ENCODE assay signal across 24 mouse cellular contexts in the genomic region with DNA sequence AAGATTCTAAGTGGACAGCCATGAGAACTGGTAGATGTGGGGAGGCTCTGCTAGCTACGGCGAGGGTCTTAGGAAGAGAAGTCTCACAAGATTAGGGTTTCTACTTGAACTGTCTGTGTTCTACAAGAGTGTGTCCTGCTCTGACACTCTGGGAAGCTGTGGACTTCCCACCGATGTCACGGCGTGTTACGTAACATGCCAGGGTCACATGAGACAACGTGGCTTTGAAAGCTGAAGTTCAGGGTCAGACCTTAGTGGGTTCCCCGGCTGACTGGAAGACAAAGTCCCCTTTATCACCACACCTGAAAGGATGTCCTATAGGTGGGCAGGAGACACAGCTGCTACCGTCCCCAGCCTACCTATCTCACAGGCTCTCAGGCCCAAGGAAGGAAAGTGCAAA. TPM values are rescaled to one million over a fixed set of nuclear protein-coding genes. Genes with fewer than 3 reads are reported as not detected.
"Had no signal": no experiment of that assay in that cellular context is flagged by ENCODE, and none has a peak within 500 bp of the region (broad histone marks: within the 10 kb centered on the region; RNA-seq: fewer than 3 reads in every experiment).

No protein-coding gene starts in this region.

- H3K9me3 ChIP-seq: kidney, embryonic 15.5 days; limb, embryonic 12.5 days; limb, embryonic 15.5 days; liver, embryonic 13.5 days; midbrain, embryonic 12.5 days; neural tube, embryonic 12.5 days; neural tube, embryonic 15.5 days had no signal

- H3K27me3 ChIP-seq: limb, embryonic 12.5 days; limb, embryonic 15.5 days; liver, embryonic 13.5 days; neural tube, embryonic 12.5 days had no signal

- H3K27ac ChIP-seq: kidney, embryonic 15.5 days; limb, embryonic 12.5 days; limb, embryonic 15.5 days; liver, embryonic 13.5 days; macrophage; midbrain, embryonic 12.5 days; neural tube, embryonic 12.5 days; neural tube, embryonic 15.5 days; stomach, postnatal 0 days had no signal

- H3K4me3 ChIP-seq: kidney, embryonic 15.5 days; limb, embryonic 12.5 days; limb, embryonic 15.5 days; liver, embryonic 13.5 days; midbrain, embryonic 12.5 days; neural tube, embryonic 12.5 days; neural tube, embryonic 15.5 days had no signal

- H3K9ac ChIP-seq: kidney, embryonic 15.5 days; limb, embryonic 12.5 days; limb, embryonic 15.5 days; liver, embryonic 13.5 days; midbrain, embryonic 12.5 days; neural tube, embryonic 12.5 days; neural tube, embryonic 15.5 days had no signal

- H3K4me1 ChIP-seq: kidney, embryonic 15.5 days; limb, embryonic 15.5 days; liver, embryonic 13.5 days; neural tube, embryonic 12.5 days; neural tube, embryonic 15.5 days had no signal

- DNase-seq: kidney, adult 8-10 months; kidney, postnatal 10 days; kidney, postnatal 36 days; left cerebral cortex, postnatal 4 days; liver, embryonic 13.5 days; lung, adult 2 months; lung, postnatal 14 days; right cerebral cortex, adult 18-20 months; right cerebral cortex, postnatal 14 days; right cerebral cortex, postnatal 4 days; thymus, adult 2 months; thymus, postnatal 14 days; thymus, postnatal 4 days had no signal

- H3K4me2 ChIP-seq: kidney, embryonic 15.5 days; limb, embryonic 12.5 days; limb, embryonic 15.5 days; liver, embryonic 13.5 days; midbrain, embryonic 12.5 days; neural tube, embryonic 12.5 days; neural tube, embryonic 15.5 days had no signal

- H3K36me3 ChIP-seq: kidney, embryonic 15.5 days; limb, embryonic 12.5 days; limb, embryonic 15.5 days; liver, embryonic 13.5 days; midbrain, embryonic 12.5 days; neural tube, embryonic 12.5 days; neural tube, embryonic 15.5 days had no signal

RNA-seq across cellular contexts. Expression of a gene that starts 48.5 kb away (rescaled TPM):
- total RNA-seq: megakaryocyte, adult 5-6 weeks; midbrain, postnatal 0 days had no signal
- polyA plus RNA-seq: liver, embryonic 13.5 days; liver, embryonic 16.5 days; macrophage; midbrain, postnatal 0 days had no signal
